Mouse (Mus musculus) adrenal gland, postnatal 10 days (tissue): ENCODE results near the gene Csnk2b. TPM values are rescaled to one million over a fixed set of nuclear protein-coding genes. Genes with fewer than 3 reads are reported as not detected.

Experiments
- DNase-seq: peaks from one replicate; pipeline ENCODE4 v3.0.0; 2021; ENCODE audit warnings: mixed read lengths
- long read RNA-seq, 2 experiments: library from polyadenylated mRNA; stranded (forward); transcript quantifications; one replicate each; pipeline ENCODE4 v2.0.0; 2021
- total RNA-seq, 2 experiments: library from RNA; stranded (reverse); gene quantifications; 2 replicates each; pipeline ENCODE4 v1.2.3; 2021

Csnk2b gene
- 100 to 1,000 TPM; 198 to 200 TPM for total RNA-seq
- long read RNA-seq, experiment 1, transcript Csnk2b-201 (7 exons, 961 nt): major isoform, 78 of 89 reads
- long read RNA-seq, experiment 1, partial matches to known transcripts: 6 of 89 reads
- long read RNA-seq, experiment 1, other reads (novel, unspliced or antisense): 4 of 89 reads
- long read RNA-seq, experiment 2, transcript Csnk2b-201 (7 exons, 961 nt): major isoform, 64 of 68 reads
- long read RNA-seq, experiment 2, partial matches to known transcripts: 3 of 68 reads
- long read RNA-seq, experiment 2, other reads (novel, unspliced or antisense): 1 of 68 reads

GRCm38 (mm10) chr17:35121871-35122303, at the start of gene Csnk2b:
Csnk2b (minus strand) TSS chr17:35122053.
- peak; percentile 67 for DNase-seq

- DNase-seq: no peak
Measured at GRCm38 (mm10) chr17:35168541-35169207, 46.8 kb upstream of the Csnk2b start.

GRCm38 (mm10) chr17:35167794-35168193, 45.9 kb upstream of the Csnk2b start:
- no peak for DNase-seq

GRCm38 (mm10) chr17:35166352-35167035, 44.6 kb upstream of the Csnk2b start:
- DNase-seq: peak; percentile 69

GRCm38 (mm10) chr17:35165451-35166155, 43.8 kb upstream of the Csnk2b start:
- no peak for DNase-seq

GRCm38 (mm10) chr17:35164568-35165450, 43.0 kb upstream of the Csnk2b start, which contains the start of gene Prrc2a:
Prrc2a (minus strand) TSS chr17:35164897.
- DNase-seq: peak; percentile 98

GRCm38 (mm10) chr17:35164218-35164567, 42.3 kb upstream of the Csnk2b start:
- no peak for DNase-seq

GRCm38 (mm10) chr17:35163326-35164081, 41.7 kb upstream of the Csnk2b start:
- DNase-seq: no peak

GRCm38 (mm10) chr17:35162730-35163129, 40.9 kb upstream of the Csnk2b start:
- DNase-seq: peak; percentile 62

GRCm38 (mm10) chr17:35162121-35162520, 40.3 kb upstream of the Csnk2b start:
- no peak for DNase-seq

GRCm38 (mm10) chr17:35161421-35161820, 39.6 kb upstream of the Csnk2b start:
- DNase-seq: no peak

- DNase-seq: no peak
Measured at GRCm38 (mm10) chr17:35159638-35160037, 37.8 kb upstream of the Csnk2b start.

- no peak for DNase-seq
Measured at GRCm38 (mm10) chr17:35158850-35159593, 37.2 kb upstream of the Csnk2b start.

GRCm38 (mm10) chr17:35157661-35158175, 35.9 kb upstream of the Csnk2b start:
- DNase-seq: no peak

GRCm38 (mm10) chr17:35157254-35157653, 35.4 kb upstream of the Csnk2b start:
- DNase-seq: no peak

GRCm38 (mm10) chr17:35156461-35157200, 34.8 kb upstream of the Csnk2b start:
- DNase-seq: no peak

GRCm38 (mm10) chr17:35155451-35155850, 33.6 kb upstream of the Csnk2b start:
- DNase-seq: no peak

- DNase-seq: no peak
Measured at GRCm38 (mm10) chr17:35154616-35155015, 32.8 kb upstream of the Csnk2b start.

GRCm38 (mm10) chr17:35153931-35154330, 32.1 kb upstream of the Csnk2b start:
- no peak for DNase-seq
